Mouse (Mus musculus) E14TG2a.4 (cell line): ENCODE results near the gene Hap1.

Experiments used
- CTCF ChIP-seq: conservative IDR thresholded peaks from 2 replicates; pipeline ENCODE4 v1.5.1; 2014; ENCODE audit warnings: low read length
- NANOG ChIP-seq: IDR thresholded peaks from 2 replicates; pipeline ENCODE4 v1.6.1; 2014; ENCODE audit warnings: borderline replicate concordance, low read length, mixed read lengths
- POU5F1 ChIP-seq: IDR thresholded peaks from 2 replicates; pipeline ENCODE4 v1.6.1; 2014; ENCODE audit warnings: low read length, borderline replicate concordance

DNA sequence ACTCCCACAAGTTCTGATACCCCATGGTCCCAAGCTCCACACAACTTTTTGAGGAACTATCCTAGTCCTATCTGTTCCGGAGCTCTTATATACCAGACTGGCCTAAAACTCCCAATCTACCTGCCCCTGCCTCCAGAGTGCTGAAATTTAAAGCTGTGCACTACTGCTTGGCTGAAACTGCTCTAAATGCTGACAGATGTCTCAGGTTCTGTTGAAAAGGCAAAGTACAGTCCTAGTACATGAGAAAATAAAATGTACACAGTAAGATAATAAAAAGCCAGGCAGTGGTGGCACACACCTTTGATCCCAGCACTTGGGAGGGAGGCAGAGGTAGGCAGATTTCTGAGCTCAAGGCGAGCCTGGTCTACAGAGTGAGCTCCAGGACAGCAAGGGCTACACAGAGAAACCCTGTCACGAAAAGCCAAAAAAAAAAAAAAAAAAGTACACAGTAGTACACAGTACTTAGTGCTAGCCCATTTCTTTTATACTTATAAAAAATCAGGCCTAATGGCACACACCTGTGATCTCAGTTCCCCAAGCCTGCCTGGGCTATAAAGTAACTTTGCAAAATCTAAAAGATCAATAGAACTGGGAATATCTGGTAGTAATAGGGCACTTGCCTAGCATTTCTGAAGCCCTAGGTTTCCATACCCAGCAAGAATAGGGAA is 33.2 kb downstream of the Hap1 start:
- no peak for TF ChIP-seq CTCF
- TF ChIP-seq NANOG: no peak
- TF ChIP-seq POU5F1: no peak
